Mouse (Mus musculus) yolk sac, embryonic 10.5 days (tissue): Measurements from ENCODE around the gene Mrpl16.
A peak's percentile ranks its signal among the peaks of the same experiment; 100 is the strongest.

Source experiments
- DNase-seq: peaks from one replicate; pipeline ENCODE4 v3.0.0-alpha.2; 2017; ENCODE audit warnings: low spot score

Gene Mrpl16

GRCm38 (mm10) chr19:11770205-11770892, at the start of gene Mrpl16:
Gene Mrpl16, plus strand, starts transcription at chr19:11770391.
- DNase-seq, result peak; percentile 90

DNA sequence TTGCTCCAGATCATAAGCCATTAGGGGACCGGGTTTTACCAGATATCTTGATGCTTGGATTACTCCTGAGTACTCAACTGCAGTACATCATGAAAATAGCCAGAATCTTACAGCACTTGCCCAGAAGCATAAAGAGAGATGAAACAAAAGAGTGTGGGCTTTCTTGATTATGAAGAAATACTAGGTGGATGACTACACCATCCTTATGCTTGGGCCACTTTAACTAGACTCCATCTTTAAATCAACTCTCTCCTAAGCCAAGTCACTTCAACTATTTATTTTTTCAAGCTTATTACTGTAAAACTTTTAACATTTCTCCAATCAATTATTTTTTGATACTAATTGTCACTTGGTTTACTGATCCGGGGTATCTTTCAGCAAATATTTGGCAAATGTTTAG, 46.3 kb upstream of the Mrpl16 start:
- no peak for DNase-seq

- no peak for DNase-seq
These were observed 45.9 kb upstream of the Mrpl16 start for GRCm38 (mm10) chr19:11724275-11724674.

- no peak for DNase-seq
These were observed 44.3 kb upstream of the Mrpl16 start for GRCm38 (mm10) chr19:11725915-11726314.

DNA sequence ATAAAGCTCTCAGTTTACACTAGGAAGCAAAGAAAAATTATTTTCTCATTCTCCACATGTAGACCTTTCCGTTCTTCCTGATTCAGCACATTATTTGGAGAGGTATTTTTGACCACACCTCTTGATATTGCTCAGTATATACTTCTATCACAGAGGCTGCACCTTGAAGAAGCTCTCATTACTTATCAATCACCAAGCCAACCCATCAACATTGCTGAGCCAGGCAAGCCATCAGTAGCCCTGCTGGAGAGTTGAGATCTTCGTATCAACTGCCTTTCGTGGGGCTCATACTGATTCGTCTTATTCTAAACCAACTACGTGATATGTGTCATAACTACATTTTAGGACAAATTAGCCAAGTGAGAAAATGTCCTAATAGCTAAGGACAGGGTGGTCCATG, 42.9 kb upstream of the Mrpl16 start:
- DNase-seq, result no peak

DNA sequence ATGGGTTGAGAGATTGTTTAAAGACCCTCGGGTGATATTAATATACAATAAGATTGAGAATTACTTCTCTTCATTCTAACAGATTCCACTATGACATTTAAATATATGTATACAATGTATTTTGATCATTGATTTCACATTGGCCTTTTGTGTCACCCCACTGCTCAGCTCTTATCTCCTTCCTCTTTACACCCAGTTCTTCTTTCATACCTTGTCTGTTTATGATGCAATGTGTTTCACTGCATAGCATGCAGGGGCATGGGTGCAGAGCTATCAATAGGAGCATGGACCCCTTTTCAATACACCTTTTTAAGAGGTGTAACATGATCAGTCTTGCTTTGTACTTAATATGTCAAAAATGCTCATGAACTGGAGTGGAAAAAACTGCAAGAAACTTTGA, 39.9 kb upstream of the Mrpl16 start:
- no peak for DNase-seq

DNA sequence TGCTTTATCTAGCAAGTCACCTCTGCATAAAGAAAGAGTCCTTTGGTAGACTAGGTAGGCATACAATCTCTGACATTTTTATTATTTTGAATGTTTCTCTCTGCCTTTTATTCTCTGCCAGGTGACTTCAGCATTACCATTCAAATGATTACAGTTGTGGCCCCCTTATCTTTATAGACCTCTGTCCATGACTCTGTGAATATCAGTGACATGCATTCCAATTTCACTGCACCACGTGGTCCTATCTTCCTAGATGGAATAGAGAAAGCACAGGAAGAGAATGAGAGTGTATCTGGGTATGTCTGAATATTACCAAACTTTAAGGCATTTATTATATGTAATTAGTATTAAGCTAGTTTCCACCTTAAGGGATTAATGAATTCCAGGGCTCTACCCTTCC, 33.7 kb upstream of the Mrpl16 start:
- DNase-seq, result no peak

- DNase-seq, result no peak
These were observed 24.5 kb upstream of the Mrpl16 start for GRCm38 (mm10) chr19:11745680-11746079.

DNA sequence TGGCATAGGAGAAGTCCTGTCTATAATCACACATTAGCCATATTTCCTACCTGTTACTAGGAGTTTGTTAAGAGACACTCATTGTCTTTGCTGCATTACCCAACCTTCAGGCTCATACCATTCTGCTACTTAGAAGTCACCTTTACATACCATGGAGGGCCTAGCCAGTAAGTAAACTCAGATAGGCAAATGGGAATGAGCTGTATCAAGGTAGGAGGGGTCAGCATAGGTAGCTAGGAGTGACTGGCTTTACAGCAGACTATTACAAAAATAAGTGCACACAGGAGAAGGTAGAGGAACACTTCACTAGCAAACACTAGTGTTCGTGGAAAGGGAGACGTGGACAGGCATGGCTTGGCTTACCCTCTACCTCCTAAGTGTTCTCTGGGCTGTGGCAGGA, 22.9 kb upstream of the Mrpl16 start, which contains the start of gene Gif:
Gene Gif (plus strand): TSS at position 257 of the 400 bp plus-strand sequence.
- no peak for DNase-seq

DNA sequence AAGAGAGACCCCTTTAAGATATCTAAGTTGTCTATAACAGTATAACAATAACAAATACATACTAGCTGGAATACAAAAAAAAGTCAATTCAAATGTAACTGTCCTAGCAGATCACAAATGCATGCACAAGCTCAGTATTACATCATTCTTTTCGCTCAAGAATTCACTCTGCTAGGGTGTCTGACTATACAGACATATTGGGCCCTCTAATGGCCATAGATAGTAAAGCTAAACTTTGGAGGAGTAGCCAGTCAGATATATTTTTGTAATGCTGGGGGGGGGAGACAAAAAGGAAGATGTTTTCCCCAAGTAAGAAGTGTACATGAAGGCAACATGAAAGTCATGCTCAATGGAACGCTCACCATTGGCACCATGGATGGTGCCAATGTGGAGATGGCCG, 5.1 kb upstream of the Mrpl16 start:
- no peak for DNase-seq

DNA sequence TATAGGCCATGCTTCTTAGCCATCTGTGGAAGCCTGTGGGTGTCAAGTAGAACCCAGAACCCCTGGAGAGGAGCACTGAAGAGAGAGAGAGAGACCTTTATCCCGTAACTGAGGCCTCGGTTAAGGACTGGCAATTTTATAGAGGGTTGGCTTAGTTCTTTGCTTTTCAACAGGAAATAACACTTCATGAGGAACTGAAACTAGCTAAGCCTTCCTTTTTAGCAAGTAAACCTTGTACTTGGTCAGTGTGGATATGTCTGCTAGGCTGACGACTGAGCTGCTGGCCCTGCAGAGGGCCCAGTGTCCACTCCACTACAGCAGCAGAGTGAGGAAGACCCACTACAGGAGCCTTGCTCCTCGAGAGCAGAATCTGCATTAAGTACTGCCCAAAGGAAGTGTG, 3.8 kb upstream of the Mrpl16 start:
- no peak for DNase-seq

- DNase-seq, result no peak
These were observed 2.0 kb upstream of the Mrpl16 start for GRCm38 (mm10) chr19:11768163-11768562.

- DNase-seq, result no peak
These were observed 802 bp upstream of the Mrpl16 start for GRCm38 (mm10) chr19:11769257-11769920.

DNA sequence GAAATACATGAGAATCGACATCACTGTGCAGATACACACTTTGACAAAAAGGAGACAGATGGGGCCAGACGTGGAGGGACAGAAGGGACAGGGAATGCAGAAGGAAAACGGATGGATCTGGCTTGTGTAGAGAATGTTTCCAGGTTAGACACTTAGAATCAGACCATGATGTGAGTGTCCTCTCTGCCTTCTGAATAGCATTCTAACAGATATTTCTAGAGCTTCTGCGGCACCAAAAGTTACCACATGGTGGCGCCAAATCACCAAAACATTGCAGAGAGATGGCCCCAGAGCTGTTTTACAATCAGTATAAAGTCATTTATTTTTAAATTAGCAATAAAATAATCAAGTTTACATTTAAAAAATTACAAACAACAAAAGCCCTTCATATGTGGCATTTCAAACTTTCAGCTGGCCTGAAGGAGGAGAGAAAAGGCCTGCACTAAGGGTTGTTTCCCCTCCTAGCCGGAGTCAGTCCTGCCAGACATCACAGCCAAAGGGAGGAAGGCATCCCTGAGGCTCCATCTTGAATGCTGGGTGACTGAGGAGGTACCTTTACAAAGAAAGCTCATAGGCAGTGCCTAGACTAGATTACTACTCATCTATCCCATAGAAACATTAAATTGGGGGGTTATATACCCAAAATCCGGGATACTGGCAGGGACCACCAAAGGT, 7.1 kb downstream of the Mrpl16 start:
- peak; percentile 44 for DNase-seq

- DNase-seq, result no peak
These were observed 15.4 kb downstream of the Mrpl16 start for GRCm38 (mm10) chr19:11785409-11786154.

DNA sequence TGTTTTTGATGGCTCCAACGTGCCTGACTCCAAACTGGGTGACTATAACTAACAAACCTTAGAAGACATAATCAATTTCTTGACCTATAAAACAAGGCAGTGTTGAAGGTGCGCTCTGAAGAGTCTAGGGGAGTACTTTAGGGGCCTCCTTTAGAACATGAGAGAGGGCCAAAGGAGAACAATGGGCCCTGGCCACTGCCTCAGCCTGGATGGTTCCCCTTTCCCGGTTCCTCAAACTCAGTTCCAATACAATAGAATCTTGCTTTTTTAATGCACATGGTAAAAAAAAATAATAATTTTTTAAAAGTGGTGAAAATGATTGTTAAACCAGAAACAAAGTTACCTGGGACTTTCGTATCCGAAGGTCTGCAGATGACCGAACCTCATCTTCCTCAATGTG, 17.6 kb downstream of the Mrpl16 start:
- no peak for DNase-seq

DNA sequence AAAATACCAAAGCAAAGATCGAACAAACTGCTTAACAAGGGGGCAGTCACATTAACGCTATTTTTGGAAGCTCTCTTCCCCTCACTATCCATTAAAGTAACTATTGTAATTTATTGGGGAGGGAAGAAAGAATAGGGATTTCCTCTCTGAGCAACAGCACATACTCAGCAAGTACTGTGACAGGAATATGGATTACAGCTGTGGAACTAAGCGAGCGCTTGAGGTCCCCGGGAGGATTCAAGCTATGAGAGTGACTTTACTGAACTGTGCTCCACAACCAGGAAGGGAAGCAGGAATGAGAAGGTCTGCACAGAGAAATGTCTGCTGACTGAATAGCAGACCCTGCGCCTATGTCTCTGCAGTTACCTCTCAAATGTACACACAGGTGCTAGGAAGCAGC, 18.7 kb downstream of the Mrpl16 start:
- DNase-seq, result no peak

DNA sequence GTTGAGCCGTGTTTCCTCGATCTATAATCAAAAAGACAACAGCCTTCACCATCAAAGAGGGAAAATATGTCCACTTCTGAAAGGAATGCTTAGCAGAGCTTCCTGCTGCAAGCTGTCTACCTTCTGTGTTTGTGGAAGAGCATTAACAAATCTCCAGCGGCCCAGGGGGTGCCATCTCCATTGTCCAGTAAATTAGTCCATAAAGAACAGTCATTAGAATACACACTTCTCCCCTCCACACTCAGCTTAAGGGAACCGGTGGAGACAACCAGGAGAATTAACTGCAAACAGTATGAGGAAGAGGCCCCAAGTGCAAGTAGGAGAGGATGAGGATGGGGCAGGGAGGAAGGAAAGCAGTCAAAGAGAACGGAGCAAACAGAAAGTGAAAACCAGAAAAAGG, 21.6 kb downstream of the Mrpl16 start:
- no peak for DNase-seq

GRCm38 (mm10) chr19:11793741-11794359, 23.7 kb downstream of the Mrpl16 start:
- no peak for DNase-seq

GRCm38 (mm10) chr19:11794447-11794846, 24.3 kb downstream of the Mrpl16 start:
- DNase-seq, result no peak

- no peak for DNase-seq
These were observed 30.5 kb downstream of the Mrpl16 start for GRCm38 (mm10) chr19:11800531-11801315.
